Mouse (Mus musculus): ENCODE data around the gene Reg4. TPM values are rescaled to one million over a fixed set of nuclear protein-coding genes. Genes with fewer than 3 reads are reported as not detected.

The Reg4 gene
- total and polyA plus RNA-seq, 2 experiments from 2014 or later, result not detected

DNA sequence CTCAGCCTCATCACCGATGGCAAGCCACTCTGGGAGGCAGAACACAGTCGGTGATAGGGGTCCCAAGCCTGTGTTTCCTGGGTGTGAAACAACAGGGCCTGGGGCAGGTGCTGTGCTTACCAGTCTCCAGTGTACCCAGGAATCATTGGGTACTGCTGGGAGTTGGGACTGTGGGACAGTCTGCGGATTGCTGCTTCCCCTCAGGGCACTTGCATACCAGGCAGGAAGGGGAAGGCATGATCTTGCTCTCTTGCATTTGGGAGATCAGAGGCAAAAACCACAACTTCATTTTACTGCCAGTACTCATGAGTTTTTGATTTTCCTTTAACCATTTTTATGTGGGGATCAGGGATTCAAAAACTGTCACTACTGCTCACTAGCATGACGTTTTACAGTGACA is 36.8 kb downstream of the Reg4 start:
- Histone ChIP-seq H3K4me1 (ENCODE audit: control insufficient read depth, insufficient read depth) (no peaks in the 10 kb centered on the region), H3K36me3 (replicated peaks; ENCODE audit: control insufficient read depth, insufficient read depth, low read length) (no peaks in the 10 kb centered on the region), H3K27me3 (ENCODE audit: control insufficient read depth, insufficient read depth, low read length) (no peaks in the 10 kb centered on the region), H3K4me3 (ENCODE audit: low read depth, low read length) (no peak overlapping the region), H3K27ac (ENCODE audit: low read depth) (no peak overlapping the region), H3K4me2 (ENCODE audit: low read depth, low read length) (no peak overlapping the region), H3K9ac (replicated peaks; ENCODE audit: low read depth, low read length) (no peak overlapping the region), H3K9me3 (replicated peaks; ENCODE audit: control insufficient read depth, low read length) (no peaks in the 10 kb centered on the region)
- ATAC-seq (ENCODE audit: insufficient read depth, low read depth), result no peak
- WGBS, result 77% methylated on average over 4 of the region's 4 CpGs
- no peak for DNase-seq (ENCODE audit: low spot score)
- TF ChIP-seq EP300 (IDR thresholded peaks at IDR 0.05; ENCODE audit: low read depth), result no peak
- TF ChIP-seq CTCF (IDR thresholded peaks at IDR 0.05; ENCODE audit: low read depth), result no peak

DNA sequence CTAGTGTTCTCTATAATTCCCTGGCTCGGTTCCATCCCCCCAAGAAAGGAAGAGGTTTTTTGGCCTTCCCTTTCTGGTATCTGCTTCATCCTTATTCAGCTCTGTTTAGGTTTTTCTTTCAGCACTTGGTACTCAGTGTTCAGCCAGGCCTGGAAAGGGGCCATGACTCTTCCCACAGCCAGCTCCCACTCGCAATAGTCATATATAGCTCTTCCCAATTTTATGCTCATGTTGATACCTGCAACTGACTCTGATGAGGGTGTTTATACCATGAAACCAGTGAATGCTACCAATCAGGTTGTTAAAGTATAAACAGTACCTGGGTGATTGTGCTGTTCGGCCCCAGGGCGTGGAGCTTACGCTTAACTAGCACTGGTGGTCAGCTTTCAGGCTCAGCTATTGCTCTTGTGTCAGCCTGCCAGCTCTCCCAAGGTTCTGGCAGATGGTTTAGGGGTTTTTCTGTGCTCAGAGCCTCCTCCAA is 37.4 kb downstream of the Reg4 start:
- DNase-seq (ENCODE audit: low spot score) (no peak), ATAC-seq (ENCODE audit: insufficient read depth, low read depth) (no peak)
- WGBS, result 79% methylated on average over 5 of the region's 5 CpGs
- Histone ChIP-seq H3K4me3 (ENCODE audit: low read depth, low read length) (no peak overlapping the region), H3K27me3 (ENCODE audit: control insufficient read depth, insufficient read depth, low read length) (no peaks in the 10 kb centered on the region), H3K9ac (replicated peaks; ENCODE audit: low read depth, low read length) (no peak overlapping the region), H3K9me3 (replicated peaks; ENCODE audit: control insufficient read depth, low read length) (no peaks in the 10 kb centered on the region), H3K36me3 (replicated peaks; ENCODE audit: control insufficient read depth, insufficient read depth, low read length) (no peaks in the 10 kb centered on the region), H3K4me1 (ENCODE audit: control insufficient read depth, insufficient read depth) (no peaks in the 10 kb centered on the region), H3K4me2 (ENCODE audit: low read depth, low read length) (no peak overlapping the region), H3K27ac (ENCODE audit: low read depth) (no peak overlapping the region)
- TF ChIP-seq EP300 (IDR thresholded peaks at IDR 0.05; ENCODE audit: low read depth) (no peak), CTCF (IDR thresholded peaks at IDR 0.05; ENCODE audit: low read depth) (no peak)

- Histone ChIP-seq H3K4me3 (ENCODE audit: low read depth, low read length) (no peak overlapping the region), H3K27ac (ENCODE audit: low read depth) (no peak overlapping the region), H3K4me1 (ENCODE audit: control insufficient read depth, insufficient read depth) (0 out of 2 replicates have a peak, but pooled peaks cover 3% of the 10 kb centered on the region), H3K4me2 (ENCODE audit: low read depth, low read length) (no peak overlapping the region), H3K36me3 (replicated peaks; ENCODE audit: control insufficient read depth, insufficient read depth, low read length) (no peaks in the 10 kb centered on the region), H3K27me3 (ENCODE audit: control insufficient read depth, insufficient read depth, low read length) (no peaks in the 10 kb centered on the region), H3K9me3 (replicated peaks; ENCODE audit: control insufficient read depth, low read length) (no peaks in the 10 kb centered on the region), H3K9ac (replicated peaks; ENCODE audit: low read depth, low read length) (no peak overlapping the region)
- DNase-seq (ENCODE audit: low spot score), result no peak
- no peak for TF ChIP-seq CTCF (IDR thresholded peaks at IDR 0.05; ENCODE audit: low read depth)
- TF ChIP-seq EP300 (IDR thresholded peaks at IDR 0.05; ENCODE audit: low read depth), result no peak
- WGBS, result 62% methylated on average over 3 of the region's 3 CpGs
- no peak for ATAC-seq (ENCODE audit: insufficient read depth, low read depth)
Observed at GRCm38 (mm10) chr3:98260534-98260933, 38.6 kb downstream of the Reg4 start.

DNA sequence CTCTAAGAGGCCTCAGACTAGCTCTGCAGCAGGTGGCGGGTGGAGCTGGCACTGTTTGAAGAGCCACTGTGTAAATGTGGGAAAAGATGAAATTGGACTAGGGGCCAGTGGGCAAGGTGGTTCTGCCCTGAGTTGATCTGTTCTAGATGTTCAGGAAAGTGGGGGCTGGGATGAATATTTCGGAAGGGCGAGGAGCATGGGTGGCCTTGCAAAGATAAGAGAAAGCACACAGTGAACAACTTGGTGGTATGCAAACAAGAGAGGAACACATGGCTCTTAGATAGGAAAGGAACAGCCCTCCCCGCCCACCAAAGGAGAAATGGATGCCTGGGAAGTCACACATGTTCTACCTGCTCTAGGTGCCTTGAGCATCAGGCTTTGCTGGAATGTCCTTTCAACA is 39.5 kb downstream of the Reg4 start:
- Histone ChIP-seq H3K9ac (replicated peaks; ENCODE audit: low read depth, low read length) (no peak overlapping the region), H3K27ac (ENCODE audit: low read depth) (no peak overlapping the region), H3K4me2 (ENCODE audit: low read depth, low read length) (no peak overlapping the region), H3K4me1 (ENCODE audit: control insufficient read depth, insufficient read depth) (0 out of 2 replicates have a peak, but pooled peaks cover 3% of the 10 kb centered on the region), H3K9me3 (replicated peaks; ENCODE audit: control insufficient read depth, low read length) (no peaks in the 10 kb centered on the region), H3K27me3 (ENCODE audit: control insufficient read depth, insufficient read depth, low read length) (no peaks in the 10 kb centered on the region), H3K4me3 (ENCODE audit: low read depth, low read length) (no peak overlapping the region), H3K36me3 (replicated peaks; ENCODE audit: control insufficient read depth, insufficient read depth, low read length) (no peaks in the 10 kb centered on the region)
- no peak for TF ChIP-seq EP300 (IDR thresholded peaks at IDR 0.05; ENCODE audit: low read depth)
- TF ChIP-seq CTCF (IDR thresholded peaks at IDR 0.05; ENCODE audit: low read depth), result no peak
- ATAC-seq (ENCODE audit: insufficient read depth, low read depth) (no peak), DNase-seq (ENCODE audit: low spot score) (no peak)
- 80% methylated on average over 4 of the region's 4 CpGs for WGBS

GRCm38 (mm10) chr3:98262133-98262532 is 40.2 kb downstream of the Reg4 start:
- 91% methylated on average over 2 of the region's 2 CpGs for WGBS
- Histone ChIP-seq H3K4me3 (ENCODE audit: low read depth, low read length) (no peak overlapping the region), H3K36me3 (replicated peaks; ENCODE audit: control insufficient read depth, insufficient read depth, low read length) (no peaks in the 10 kb centered on the region), H3K4me2 (ENCODE audit: low read depth, low read length) (no peak overlapping the region), H3K9ac (replicated peaks; ENCODE audit: low read depth, low read length) (no peak overlapping the region), H3K27ac (ENCODE audit: low read depth) (no peak overlapping the region), H3K4me1 (ENCODE audit: control insufficient read depth, insufficient read depth) (peaks cover 10% of the 10 kb centered on the region; the same call in 1 of the 2 replicates), H3K27me3 (ENCODE audit: control insufficient read depth, insufficient read depth, low read length) (no peaks in the 10 kb centered on the region), H3K9me3 (replicated peaks; ENCODE audit: control insufficient read depth, low read length) (no peaks in the 10 kb centered on the region)
- ATAC-seq (ENCODE audit: insufficient read depth, low read depth) (no peak), DNase-seq (ENCODE audit: low spot score) (no peak)
- TF ChIP-seq EP300 (IDR thresholded peaks at IDR 0.05; ENCODE audit: low read depth), result no peak
- no peak for TF ChIP-seq CTCF (IDR thresholded peaks at IDR 0.05; ENCODE audit: low read depth)

GRCm38 (mm10) chr3:98267249-98267651 is 45.3 kb downstream of the Reg4 start:
- no peak overlapping the region for H3K4me2 ChIP-seq (ENCODE audit: low read depth, low read length)
- peaks cover 16% of the 10 kb centered on the region for H3K4me1 ChIP-seq (ENCODE audit: control insufficient read depth, insufficient read depth)
- H3K9ac ChIP-seq (replicated peaks; ENCODE audit: low read depth, low read length), result no peak overlapping the region
- DNase-seq (ENCODE audit: low spot score) (peak; percentile 46), ATAC-seq (ENCODE audit: insufficient read depth, low read depth) (peak; percentile 81)
- WGBS, result 11% methylated on average over 6 of the region's 6 CpGs
- no peak; the same call in 1 of the 2 replicates for TF ChIP-seq EP300 (IDR thresholded peaks at IDR 0.05; ENCODE audit: low read depth)
- TF ChIP-seq CTCF (IDR thresholded peaks at IDR 0.05; ENCODE audit: low read depth), result no peak
- H3K36me3 ChIP-seq (replicated peaks; ENCODE audit: control insufficient read depth, insufficient read depth, low read length), result no peaks in the 10 kb centered on the region
- no peaks in the 10 kb centered on the region for H3K27me3 ChIP-seq (ENCODE audit: control insufficient read depth, insufficient read depth, low read length)
- 0 out of 2 replicates have a peak, but pooled peaks cover 3% of the 10 kb centered on the region for H3K9me3 ChIP-seq (replicated peaks; ENCODE audit: control insufficient read depth, low read length)
- H3K4me3 ChIP-seq (ENCODE audit: low read depth, low read length), result no peak overlapping the region
- peak overlapping the region; percentile 63 for H3K27ac ChIP-seq (ENCODE audit: low read depth)

Data from heart, postnatal 0 days (tissue).